Mouse (Mus musculus): ENCODE data around the gene Mamdc2.

- TF ChIP-seq CTCF (IDR thresholded peaks at IDR 0.05; ENCODE audit: insufficient read depth, low read length) (no peak), POLR2A (IDR thresholded peaks at IDR 0.05; ENCODE audit: borderline replicate concordance, extremely low read depth, low read depth, low read length) (no peak)
Measured at GRCm38 (mm10) chr19:23256771-23257170, 191.5 kb downstream of the Mamdc2 start.

Data from lung, adult 2 months (tissue).